Mouse (Mus musculus): ENCODE measurements around the gene Zfp961. TPM values are rescaled to one million over a fixed set of nuclear protein-coding genes. Genes with fewer than 3 reads are reported as not detected.
"Not testable (repeated sequence)": the region's sequence is repeated elsewhere in the genome, so short reads cannot be mapped to it uniquely, and the experiment has no call there.

The Zfp961 gene
- total and polyA plus RNA-seq, 3 experiments: 5.9 to 21.4 (median 14.9) TPM

DNA sequence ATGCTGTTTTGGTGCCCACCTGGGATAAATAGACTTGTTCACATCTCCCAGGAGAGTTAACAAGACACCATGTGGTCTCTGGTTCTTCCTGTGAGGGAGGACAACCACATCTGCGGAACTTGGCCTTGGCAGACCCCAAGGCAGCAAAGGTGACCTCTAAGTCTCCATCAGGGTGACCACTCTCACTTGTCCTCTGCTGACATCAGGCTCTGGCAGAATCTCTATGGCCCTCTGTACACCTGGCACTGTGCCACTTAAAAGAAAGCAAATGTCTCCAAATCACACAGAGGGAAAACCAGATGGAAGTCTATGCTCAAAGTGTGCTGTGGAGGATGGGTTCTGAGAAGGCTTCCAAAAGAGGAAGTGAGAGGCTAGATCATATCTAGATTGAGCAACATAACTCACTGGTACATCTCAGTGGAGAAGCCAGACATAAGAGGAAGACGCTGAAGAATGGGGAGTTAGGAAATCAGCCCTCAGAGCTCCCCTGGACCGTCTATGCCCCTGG is 57.4 kb downstream of the Zfp961 start (continued):
- peak; percentile 68; the same call in 1 of the 2 replicates for TF ChIP-seq RCOR1 (conservative IDR thresholded peaks at IDR 0.05; ENCODE audit: low read depth, low read length)
- TF ChIP-seq CHD2 (IDR thresholded peaks at IDR 0.05; ENCODE audit: low read length): peak; percentile 90
- no peak for TF ChIP-seq POLR2AphosphoS2 (IDR thresholded peaks at IDR 0.05; ENCODE audit: low read depth, low read length)
- TF ChIP-seq RAD21 (IDR thresholded peaks at IDR 0.05; ENCODE audit: low read depth, low read length): no peak
- peak; percentile 94 for TF ChIP-seq EP300 (IDR thresholded peaks at IDR 0.05; ENCODE audit: low read length)
- peak; percentile 53 for TF ChIP-seq MXI1 (IDR thresholded peaks at IDR 0.05; ENCODE audit: low read depth, low read length)
- peak; percentile 57 for TF ChIP-seq JUN (IDR thresholded peaks at IDR 0.05; ENCODE audit: insufficient read depth, low read depth, low read length)
- TF ChIP-seq BHLHE40 (IDR thresholded peaks at IDR 0.05; ENCODE audit: low read depth, low read length): peak; percentile 44; the same call in 1 of the 2 replicates

DNA sequence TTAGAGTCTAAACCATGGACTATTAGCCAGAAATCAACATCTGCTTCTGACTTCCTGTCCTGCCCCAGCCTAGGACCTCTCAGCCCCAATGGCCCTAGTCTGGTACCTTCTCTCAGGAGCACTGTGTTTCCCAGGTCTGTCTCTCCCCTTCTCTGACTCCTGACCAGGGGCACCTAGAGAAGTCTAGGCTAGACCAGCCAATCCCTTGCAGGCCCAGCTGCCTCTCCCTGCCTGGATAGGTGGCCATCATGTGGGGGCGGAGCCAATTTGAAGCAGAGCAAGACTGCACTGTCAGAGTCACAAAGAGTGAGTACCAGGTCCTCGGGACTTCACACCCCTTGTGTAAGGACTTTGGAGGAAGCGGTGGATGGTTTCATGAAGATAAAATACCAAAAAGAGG is 58.6 kb downstream of the Zfp961 start, which contains the start of gene Cyp4f18:
TSS of gene Cyp4f18 (minus strand) at position 154 of the 400 bp plus-strand sequence.
- Histone ChIP-seq H3K27ac (ENCODE audit: insufficient read depth, low read depth) (no peak within 1 kb of the TSS), H3K79me2 (replicated peaks; ENCODE audit: control insufficient read depth, extremely low read depth, insufficient read depth, poor library complexity, severe bottlenecking) (no peaks in the 10 kb centered on the region), H3K36me3 (replicated peaks in 1 of 2; ENCODE audit: control insufficient read depth in 1 of 2, insufficient read depth in 1 of 2, low read length in 1 of 2) (peaks cover 0 to 12% of the 10 kb centered on the region in 2 experiments), H3K9me3 (replicated peaks; ENCODE audit: low read length) (no peaks in the 10 kb centered on the region), H3K4me2 (ENCODE audit: insufficient read depth, low read depth, poor library complexity, severe bottlenecking) (peak within 1 kb of the TSS; percentile 31), H3K9ac (ENCODE audit: insufficient read depth, low read depth) (no peak within 1 kb of the TSS), H3K4me3 (replicated peaks in 1 of 3; ENCODE audit: low read depth in 2 of 3, low read length in 2 of 3, poor library complexity in 1 of 3) (peak within 1 kb of the TSS in 2 of 3 experiments; percentile 47 to 50), H3K4me1 (ENCODE audit: control insufficient read depth in 1 of 2, insufficient read depth in 2 of 2) (peaks cover 13 to 50% of the 10 kb centered on the region in 2 experiments), H3K27me3 (replicated peaks) (no peaks in the 10 kb centered on the region)
- TF ChIP-seq TBP (conservative IDR thresholded peaks at IDR 0.05; ENCODE audit: low read depth, low read length): 0 out of 2 replicates have a peak, but pooled peaks have one; percentile 31
- TF ChIP-seq POLR2A (IDR thresholded peaks at IDR 0.05; ENCODE audit: low read depth, low read length): peak; percentile 44; the same call in 1 of the 2 replicates
- no peak for TF ChIP-seq RCOR1 (conservative IDR thresholded peaks at IDR 0.05; ENCODE audit: low read depth, low read length)
- TF ChIP-seq ETS1 (conservative IDR thresholded peaks at IDR 0.05; ENCODE audit: low read depth, low read length): no peak
- dilution Hi-C loops (cut with MboI; ENCODE audit: extremely low pct_ligation_motif_present, extremely low pct_unique_long_range_greater_than_20kb, low sequenced_read_pairs) (no loop called here), in situ Hi-C loops (cut with MboI; ENCODE audit: low pct_ligation_motif_present, low pct_unique_long_range_greater_than_20kb, low sequenced_read_pairs) (loop anchor here (25.0 kb wide), 1 partner anchor 872 kb away; no protein-coding TSS in a partner anchor)
- peak; percentile 79 for DNase-seq (ENCODE audit: extremely low read depth)

GRCm38 (mm10) chr8:72013506-72014228 is 62.8 kb downstream of the Zfp961 start:
- H3K4me3 ChIP-seq (replicated peaks in 1 of 3; ENCODE audit: low read depth in 2 of 3, low read length in 2 of 3, poor library complexity in 1 of 3); H3K27me3 ChIP-seq (replicated peaks); H3K79me2 ChIP-seq (replicated peaks; ENCODE audit: control insufficient read depth, extremely low read depth, insufficient read depth, poor library complexity, severe bottlenecking); H3K36me3 ChIP-seq (replicated peaks in 1 of 2; ENCODE audit: control insufficient read depth in 1 of 2, insufficient read depth in 1 of 2, low read length in 1 of 2); H3K27ac ChIP-seq (ENCODE audit: insufficient read depth, low read depth); H3K4me2 ChIP-seq (ENCODE audit: insufficient read depth, low read depth, poor library complexity, severe bottlenecking); H3K9me3 ChIP-seq (replicated peaks; ENCODE audit: low read length); H3K9ac ChIP-seq (ENCODE audit: insufficient read depth, low read depth); dilution Hi-C loops (cut with MboI; ENCODE audit: extremely low pct_ligation_motif_present, extremely low pct_unique_long_range_greater_than_20kb, low sequenced_read_pairs); DNase-seq (ENCODE audit: extremely low read depth): not testable (repeated sequence)
- H3K4me1 ChIP-seq (ENCODE audit: control insufficient read depth in 1 of 2, insufficient read depth in 2 of 2): peaks cover 11 to 45% of the 10 kb centered on the region in 2 experiments
- in situ Hi-C loops (cut with MboI; ENCODE audit: low pct_ligation_motif_present, low pct_unique_long_range_greater_than_20kb, low sequenced_read_pairs): loop anchor here (25.0 kb wide), 1 partner anchor 876 kb away; no protein-coding TSS in a partner anchor
- peak; percentile 19; the same call in 1 of the 2 replicates for TF ChIP-seq ETS1 (conservative IDR thresholded peaks at IDR 0.05; ENCODE audit: low read depth, low read length)
- TF ChIP-seq IRF4 (IDR thresholded peaks at IDR 0.05; ENCODE audit: low read depth, low read length): peak; percentile 63
- TF ChIP-seq EP300 (IDR thresholded peaks at IDR 0.05; ENCODE audit: low read length): peak; percentile 58

DNA sequence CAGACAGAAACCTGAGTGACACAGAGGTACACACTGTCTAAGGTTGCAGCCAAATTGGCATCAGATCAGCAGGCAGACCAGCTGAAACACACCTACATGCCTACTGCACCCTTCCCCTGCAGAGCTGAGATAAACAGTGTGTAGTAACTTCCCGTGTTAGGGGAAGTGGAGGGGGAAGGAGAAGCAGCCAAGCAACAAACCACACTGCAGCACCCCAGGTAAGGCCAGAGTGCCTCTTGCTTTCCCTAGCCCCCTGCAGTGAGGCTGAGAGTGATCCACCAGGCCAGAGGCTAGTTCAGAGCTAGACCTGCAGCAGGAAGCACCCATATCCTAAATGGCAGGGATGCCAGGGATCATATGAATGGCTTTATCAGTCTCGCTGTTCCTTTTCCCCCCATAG is 66.5 kb downstream of the Zfp961 start:
- H3K27ac ChIP-seq (ENCODE audit: insufficient read depth, low read depth); H3K79me2 ChIP-seq (replicated peaks; ENCODE audit: control insufficient read depth, extremely low read depth, insufficient read depth, poor library complexity, severe bottlenecking); DNase-seq (ENCODE audit: extremely low read depth); H3K9me3 ChIP-seq (replicated peaks; ENCODE audit: low read length); H3K27me3 ChIP-seq (replicated peaks); H3K9ac ChIP-seq (ENCODE audit: insufficient read depth, low read depth); H3K4me2 ChIP-seq (ENCODE audit: insufficient read depth, low read depth, poor library complexity, severe bottlenecking); H3K36me3 ChIP-seq (replicated peaks in 1 of 2; ENCODE audit: control insufficient read depth in 1 of 2, insufficient read depth in 1 of 2, low read length in 1 of 2); dilution Hi-C loops (cut with MboI; ENCODE audit: extremely low pct_ligation_motif_present, extremely low pct_unique_long_range_greater_than_20kb, low sequenced_read_pairs); H3K4me3 ChIP-seq (replicated peaks in 1 of 3; ENCODE audit: low read depth in 2 of 3, low read length in 2 of 3, poor library complexity in 1 of 3): not testable (repeated sequence)
- H3K4me1 ChIP-seq (ENCODE audit: control insufficient read depth in 1 of 2, insufficient read depth in 2 of 2): peaks cover 6 to 31% of the 10 kb centered on the region in 2 experiments; a peak in 3 of 4 replicates
- in situ Hi-C loops (cut with MboI; ENCODE audit: low pct_ligation_motif_present, low pct_unique_long_range_greater_than_20kb, low sequenced_read_pairs): loop anchor here (25.0 kb wide), 1 partner anchor 880 kb away; no protein-coding TSS in a partner anchor

All from CH12.LX (cell line).